Mouse (Mus musculus) intestine, embryonic 16.5 days (tissue): ENCODE data around the gene Mdc1. TPM values are rescaled to one million over a fixed set of nuclear protein-coding genes. Genes with fewer than 3 reads are reported as not detected.
A peak's percentile ranks its signal among the peaks of the same experiment; 100 is the strongest.
"Not testable (repeated sequence)": the region's sequence is repeated elsewhere in the genome, so short reads cannot be mapped to it uniquely, and the experiment has no call there.

ENCODE experiments used
- ATAC-seq: fragments of 200-750 bp; cut with Nextera tagmentation; 2 replicates; pipeline ENCODE4 v1.8.0; 2017; ENCODE audit warnings: moderate TSS enrichment, moderate library complexity
- H3K27ac ChIP-seq: fragments of 300-500 bp; sonication (generic); 2 replicates; pipeline ENCODE4 v1.5.1; 2014; ENCODE audit warnings: mild to moderate bottlenecking, low read length
- H3K27me3 ChIP-seq: fragments of 300-500 bp; sonication (generic); replicated peaks from 2 replicates; pipeline ENCODE4 v1.6.1; 2014; ENCODE audit warnings: low read length, control low read depth, mixed read lengths; ENCODE audit not compliant: control insufficient read depth, insufficient read depth
- H3K36me3 ChIP-seq: fragments of 300-500 bp; sonication (generic); 2 replicates; pipeline ENCODE4 v1.6.1; 2014; ENCODE audit warnings: low read length, control low read depth; ENCODE audit not compliant: control insufficient read depth, insufficient read depth
- H3K4me1 ChIP-seq: fragments of 300-500 bp; sonication (generic); 2 replicates; pipeline ENCODE4 v1.6.1; 2014; ENCODE audit warnings: low read length, control low read depth, mixed read lengths; ENCODE audit not compliant: control insufficient read depth, insufficient read depth
- H3K4me2 ChIP-seq: fragments of 300-500 bp; sonication (generic); 2 replicates; pipeline ENCODE4 v1.6.1; 2014; ENCODE audit warnings: low read depth, low read length, control low read depth
- H3K4me3 ChIP-seq: fragments of 300-500 bp; sonication (generic); 2 replicates; pipeline ENCODE4 v1.5.1; 2014; ENCODE audit warnings: mild to moderate bottlenecking, low read length
- H3K9ac ChIP-seq: fragments of 300-500 bp; sonication (generic); 2 replicates; pipeline ENCODE4 v1.6.1; 2014; ENCODE audit warnings: low read depth, low read length
- H3K9me3 ChIP-seq: fragments of 300-500 bp; sonication (generic); 2 replicates; pipeline ENCODE4 v1.6.1; 2016; ENCODE audit warnings: low read length, control low read depth; ENCODE audit not compliant: control insufficient read depth
- WGBS: fragments of 180-500 bp; shearing (Covaris S2); extraction: QIAGEN DNeasy Blood & Tissue Kit; methylation state at CpG from one replicate; pipeline ENCODE4 v1.1.7; 2014; 5-methylcytosine and 5-hydroxymethylcytosine counted together
- polyA plus RNA-seq: library from polyadenylated mRNA; unstranded; fragments of >200 nt; fragmentation: Nextera tagmentation; extraction: Ambion mirVana; gene quantifications from 2 replicates; pipeline ENCODE4 v1.2.1, GENCODE M21; 2015

Gene Mdc1
- polyA plus RNA-seq, 1 experiment from 2014 or later = 11.8 TPM

GRCm38 (mm10) chr17:35838122-35838544 lies 3.2 kb upstream of the Mdc1 start, which contains the start of gene Tubb5:
Gene Tubb5, minus strand, starts transcription at chr17:35838306.
- Histone ChIP-seq H3K27ac (peak within 1 kb of the TSS; percentile 94), H3K4me1 (peaks cover 31% of the 10 kb centered on the region)

DNA sequence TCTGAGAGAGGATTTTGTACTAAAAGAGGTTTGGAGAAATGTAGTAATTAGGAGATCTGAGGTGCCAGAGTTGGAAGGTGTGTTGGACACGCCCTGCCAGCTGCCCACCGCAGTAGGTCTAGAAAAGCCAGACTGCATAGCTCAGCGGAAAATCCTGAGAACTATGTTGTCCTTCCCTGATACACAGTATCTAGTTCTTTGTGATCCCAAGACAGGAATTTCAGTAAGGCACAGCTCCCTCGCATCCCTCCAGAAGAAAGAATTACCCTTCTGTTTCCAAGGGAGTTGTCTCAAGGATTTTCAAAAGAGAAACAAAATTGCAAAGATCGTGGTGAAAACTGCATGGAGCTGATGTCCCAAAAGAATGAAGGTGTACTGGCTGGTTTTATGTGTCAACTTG lies 2.7 kb upstream of the Mdc1 start:
- Histone ChIP-seq H3K27me3 (no peaks in the 10 kb centered on the region), H3K9me3 (no peaks in the 10 kb centered on the region), H3K9ac (peak overlapping the region; percentile 62), H3K4me1 (peaks cover 29% of the 10 kb centered on the region), H3K4me2 (peak overlapping the region; percentile 59), H3K36me3 (peaks cover 29% of the 10 kb centered on the region), H3K4me3 (peak overlapping the region; percentile 68), H3K27ac (peak overlapping the region; percentile 79)
- ATAC-seq = 0 out of 2 replicates have a peak, but pooled peaks have one; percentile 14
- WGBS = 2% methylated on average over 5 of the region's 5 CpGs

More at GRCm38 (mm10) chr17:35838122-35838544, 3.2 kb upstream of the Mdc1 start, which contains the start of gene Tubb5:
- peak within 1 kb of the TSS; percentile 68 for H3K4me3 ChIP-seq
- peaks cover 33% of the 10 kb centered on the region for H3K36me3 ChIP-seq
- H3K9me3 ChIP-seq = no peaks in the 10 kb centered on the region
- peak within 1 kb of the TSS; percentile 81 for H3K9ac ChIP-seq
- no peaks in the 10 kb centered on the region for H3K27me3 ChIP-seq
- under 1% methylated on average over 29 of the region's 29 CpGs for WGBS
- peak; percentile 73 for ATAC-seq
- peak within 1 kb of the TSS; percentile 87 for H3K4me2 ChIP-seq

GRCm38 (mm10) chr17:35839002-35839401 lies 2.3 kb upstream of the Mdc1 start:
- Histone ChIP-seq H3K9ac (0 out of 2 replicates have a peak overlapping the region, but pooled peaks have one; percentile 7), H3K4me3 (peak overlapping the region; percentile 68), H3K27ac (peak overlapping the region; percentile 79), H3K36me3 (peaks cover 24% of the 10 kb centered on the region), H3K4me1 (peaks cover 24% of the 10 kb centered on the region), H3K4me2 (peak overlapping the region; percentile 59)
- not testable (repeated sequence) for H3K9me3 ChIP-seq, H3K27me3 ChIP-seq, ATAC-seq
- 49% methylated on average over 3 of the region's 3 CpGs for WGBS

GRCm38 (mm10) chr17:35840561-35840960 lies 754 bp upstream of the Mdc1 start:
- Histone ChIP-seq H3K9ac (peak overlapping the region; percentile 61), H3K27ac (no peak overlapping the region), H3K36me3 (peaks cover 13% of the 10 kb centered on the region), H3K9me3 (no peaks in the 10 kb centered on the region), H3K4me3 (peak overlapping the region; percentile 46), H3K27me3 (no peaks in the 10 kb centered on the region), H3K4me2 (peak overlapping the region; percentile 45), H3K4me1 (peaks cover 10% of the 10 kb centered on the region)
- WGBS = 48% methylated on average over 14 of the region's 14 CpGs
- ATAC-seq = no peak

- no peak for ATAC-seq
- H3K4me1 ChIP-seq = peaks cover 3% of the 10 kb centered on the region
- WGBS = 15% methylated on average over 11 of the region's 11 CpGs
- peak overlapping the region; percentile 74 for H3K9ac ChIP-seq
- no peaks in the 10 kb centered on the region for H3K9me3 ChIP-seq
- peaks cover 3% of the 10 kb centered on the region for H3K36me3 ChIP-seq
- peak overlapping the region; percentile 69 for H3K4me2 ChIP-seq
- peak overlapping the region; percentile 87 for H3K27ac ChIP-seq
- no peaks in the 10 kb centered on the region for H3K27me3 ChIP-seq
- peak overlapping the region; percentile 68 for H3K4me3 ChIP-seq
These were observed 691 bp downstream of the Mdc1 start for GRCm38 (mm10) chr17:35842006-35842405.

DNA sequence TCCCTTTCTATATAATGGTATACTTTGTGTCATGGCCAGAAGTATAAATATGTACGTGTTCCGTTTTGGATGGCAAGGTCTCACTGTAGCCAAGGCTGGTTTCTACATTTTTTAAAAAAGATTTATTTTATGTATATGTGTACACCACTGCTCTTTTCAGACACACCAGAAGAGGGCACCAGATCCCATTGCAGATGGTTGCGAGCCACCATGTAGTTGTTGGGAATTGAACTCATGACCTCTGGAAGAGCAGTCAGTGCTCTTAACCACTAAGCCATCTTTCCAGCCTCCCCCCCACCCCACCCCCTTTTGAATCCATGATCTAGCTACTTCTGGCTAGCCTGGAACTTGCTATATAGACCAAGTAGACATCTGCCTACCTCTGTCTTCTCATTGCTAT lies 2.2 kb downstream of the Mdc1 start:
- Histone ChIP-seq H3K4me3 (no peak overlapping the region), H3K27ac (no peak overlapping the region), H3K4me2 (no peak overlapping the region), H3K9me3 (no peaks in the 10 kb centered on the region), H3K9ac (no peak overlapping the region), H3K36me3 (peaks cover 7% of the 10 kb centered on the region), H3K27me3 (no peaks in the 10 kb centered on the region), H3K4me1 (peaks cover 3% of the 10 kb centered on the region)
- ATAC-seq = no peak
- WGBS = 94% methylated on average over 3 of the region's 3 CpGs

GRCm38 (mm10) chr17:35848112-35848511 lies 6.8 kb downstream of the Mdc1 start:
- H3K9ac ChIP-seq = no peak overlapping the region
- H3K9me3 ChIP-seq = no peaks in the 10 kb centered on the region
- H3K36me3 ChIP-seq = peaks cover 23% of the 10 kb centered on the region
- no peak overlapping the region for H3K4me3 ChIP-seq
- H3K27ac ChIP-seq = no peak overlapping the region
- peak; percentile 40; the same call in 1 of the 2 replicates for ATAC-seq
- no peaks in the 10 kb centered on the region for H3K4me1 ChIP-seq
- 54% methylated on average over 1 of the region's 1 CpGs for WGBS
- H3K27me3 ChIP-seq = no peaks in the 10 kb centered on the region
- H3K4me2 ChIP-seq = no peak overlapping the region

GRCm38 (mm10) chr17:35850974-35851373 lies 9.7 kb downstream of the Mdc1 start:
- Histone ChIP-seq H3K27ac (no peak overlapping the region), H3K4me1 (no peaks in the 10 kb centered on the region), H3K36me3 (peaks cover 24% of the 10 kb centered on the region), H3K9ac (no peak overlapping the region), H3K4me2 (no peak overlapping the region), H3K9me3 (no peaks in the 10 kb centered on the region), H3K4me3 (no peak overlapping the region), H3K27me3 (no peaks in the 10 kb centered on the region)
- ATAC-seq = no peak
- 87% methylated on average over 3 of the region's 3 CpGs for WGBS

GRCm38 (mm10) chr17:35859371-35859770 lies 18.1 kb downstream of the Mdc1 start:
- no peak for ATAC-seq
- no peaks in the 10 kb centered on the region for H3K27me3 ChIP-seq
- H3K4me2 ChIP-seq = no peak overlapping the region
- H3K27ac ChIP-seq = no peak overlapping the region
- H3K9ac ChIP-seq = no peak overlapping the region
- no peaks in the 10 kb centered on the region for H3K9me3 ChIP-seq
- peaks cover 9% of the 10 kb centered on the region; the same call in 1 of the 2 replicates for H3K4me1 ChIP-seq
- WGBS = 94% methylated on average over 1 of the region's 1 CpGs
- H3K4me3 ChIP-seq = no peak overlapping the region
- H3K36me3 ChIP-seq = 0 out of 2 replicates have a peak, but pooled peaks cover 5% of the 10 kb centered on the region

GRCm38 (mm10) chr17:35859835-35860234 lies 18.5 kb downstream of the Mdc1 start:
- H3K4me1 ChIP-seq = peaks cover 9% of the 10 kb centered on the region; the same call in 1 of the 2 replicates
- no peak overlapping the region for H3K4me2 ChIP-seq
- H3K9ac ChIP-seq = no peak overlapping the region
- no peaks in the 10 kb centered on the region for H3K9me3 ChIP-seq
- H3K36me3 ChIP-seq = 0 out of 2 replicates have a peak, but pooled peaks cover 4% of the 10 kb centered on the region
- no peak overlapping the region for H3K4me3 ChIP-seq
- H3K27ac ChIP-seq = no peak overlapping the region
- WGBS = 62% methylated on average over 2 of the region's 2 CpGs
- no peak for ATAC-seq
- no peaks in the 10 kb centered on the region for H3K27me3 ChIP-seq
